Mouse (Mus musculus) mature B cell (primary cell): ENCODE data around the gene Ctsd.

ENCODE experiments used
- in situ Hi-C: fragments of 300-500 bp; cut with MboI; formaldehyde crosslinking; loops from 2 replicates; pipeline ENCODE4 v1.14.3; 2019

Gene Ctsd

DNA sequence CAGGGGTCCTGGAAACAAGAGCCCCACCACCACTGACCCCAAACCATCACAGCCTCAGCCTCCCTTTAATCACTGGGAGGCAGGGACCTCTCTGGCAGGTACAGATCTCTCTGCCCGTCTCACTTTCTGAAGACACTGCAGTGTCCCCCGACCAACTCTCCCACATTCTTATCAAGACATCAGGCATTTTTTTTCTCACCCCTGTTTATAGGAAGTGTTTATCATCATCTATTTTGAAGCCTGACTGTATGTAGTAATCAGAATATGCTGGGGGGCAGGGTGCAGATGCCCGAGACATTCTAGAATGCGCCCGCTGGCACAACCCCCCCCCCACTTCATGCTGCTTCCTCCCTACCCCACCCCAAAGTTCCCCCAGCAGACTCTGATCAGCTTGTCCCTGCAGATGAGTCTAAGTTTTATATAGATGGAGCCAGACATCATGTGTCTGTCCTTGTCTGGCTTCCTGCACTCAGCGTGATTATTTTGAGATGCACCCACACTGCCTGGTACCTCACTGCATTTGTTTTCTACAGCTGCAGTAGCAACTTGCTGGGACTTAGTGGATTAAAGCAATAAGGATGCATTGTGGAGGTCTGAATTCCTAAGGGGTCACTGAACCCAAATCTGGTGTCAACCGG lies 12.4 kb upstream of the Ctsd start:
- in situ Hi-C loops: no loop called here

DNA sequence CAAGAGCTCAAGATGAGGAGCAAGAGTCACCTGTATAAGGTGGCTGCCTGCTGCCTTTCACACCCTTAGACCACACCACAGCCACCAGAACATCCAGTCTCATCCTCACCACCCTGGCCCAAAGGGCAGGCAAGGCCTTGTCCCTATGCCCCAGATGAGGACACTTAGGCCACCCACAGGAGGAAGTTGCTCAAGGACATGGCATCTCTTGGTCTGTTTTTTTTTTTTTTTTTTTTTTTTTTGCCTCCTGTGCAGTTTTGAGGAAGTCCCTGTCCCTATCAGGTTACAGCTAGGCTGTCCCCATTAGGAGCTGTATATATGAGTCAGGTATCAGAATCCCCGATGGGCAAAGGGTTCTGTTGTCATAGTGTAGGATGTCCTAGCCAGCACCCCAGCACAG lies 11.4 kb upstream of the Ctsd start:
- in situ Hi-C loops: no loop called here

DNA sequence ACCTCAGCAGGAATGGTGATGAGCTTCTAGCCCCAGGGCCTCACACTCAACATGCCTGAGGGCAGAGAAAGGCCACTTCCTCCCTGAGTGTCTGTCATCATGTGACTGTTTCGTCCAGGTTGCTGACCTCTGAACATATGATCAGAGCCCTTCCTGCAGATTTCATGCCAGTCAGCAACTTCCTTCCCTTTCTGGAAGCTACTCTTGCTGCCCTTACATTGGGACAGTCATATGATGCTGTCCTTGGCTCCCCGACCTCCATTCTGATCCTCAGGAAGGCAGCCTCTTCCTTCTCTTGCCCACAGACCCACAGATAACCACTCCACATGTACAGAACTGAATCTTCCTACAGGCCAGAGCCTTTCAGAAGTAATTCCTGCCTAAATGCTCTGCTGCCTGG lies 10.2 kb upstream of the Ctsd start:
- in situ Hi-C loops: no loop called here

DNA sequence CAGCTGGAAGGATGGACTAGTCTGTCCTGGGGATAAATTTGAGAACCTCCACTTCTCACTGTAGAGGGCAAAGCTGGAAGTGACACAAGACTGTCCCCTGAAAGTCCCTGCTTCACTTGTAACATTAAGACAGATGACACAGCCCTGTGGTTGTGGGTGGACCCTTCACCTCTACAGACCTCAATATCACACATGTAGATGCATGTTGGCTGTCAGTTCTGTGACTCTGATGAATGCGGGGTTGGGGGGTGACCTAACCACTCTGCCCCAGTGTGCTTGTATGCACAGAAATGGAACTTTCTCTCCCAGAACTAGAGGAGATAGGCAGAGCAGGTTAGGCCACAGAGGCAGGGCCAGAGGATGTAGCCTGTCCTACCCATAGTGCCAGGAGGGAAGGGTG lies 8.8 kb upstream of the Ctsd start:
- in situ Hi-C loops: no loop called here

DNA sequence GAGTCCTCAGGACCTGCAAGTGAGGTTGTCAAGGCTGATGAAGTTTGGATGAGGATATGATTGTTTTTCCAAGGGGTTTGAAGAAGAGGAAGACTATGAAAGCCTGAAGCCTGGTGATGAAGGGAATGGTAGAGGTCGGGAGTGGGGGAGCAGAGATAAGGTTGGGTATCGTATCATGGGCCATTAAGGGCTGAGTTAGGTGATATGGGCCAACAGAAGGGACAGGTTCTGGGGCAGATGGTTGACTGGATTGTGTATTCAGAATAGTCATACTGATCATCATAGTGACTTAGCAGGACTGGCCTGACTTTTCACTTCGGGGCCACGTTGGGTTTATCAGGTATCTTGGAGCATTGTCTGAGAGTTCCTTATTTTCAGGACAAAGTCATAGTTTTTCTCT lies 7.6 kb upstream of the Ctsd start:
- in situ Hi-C loops: no loop called here

DNA sequence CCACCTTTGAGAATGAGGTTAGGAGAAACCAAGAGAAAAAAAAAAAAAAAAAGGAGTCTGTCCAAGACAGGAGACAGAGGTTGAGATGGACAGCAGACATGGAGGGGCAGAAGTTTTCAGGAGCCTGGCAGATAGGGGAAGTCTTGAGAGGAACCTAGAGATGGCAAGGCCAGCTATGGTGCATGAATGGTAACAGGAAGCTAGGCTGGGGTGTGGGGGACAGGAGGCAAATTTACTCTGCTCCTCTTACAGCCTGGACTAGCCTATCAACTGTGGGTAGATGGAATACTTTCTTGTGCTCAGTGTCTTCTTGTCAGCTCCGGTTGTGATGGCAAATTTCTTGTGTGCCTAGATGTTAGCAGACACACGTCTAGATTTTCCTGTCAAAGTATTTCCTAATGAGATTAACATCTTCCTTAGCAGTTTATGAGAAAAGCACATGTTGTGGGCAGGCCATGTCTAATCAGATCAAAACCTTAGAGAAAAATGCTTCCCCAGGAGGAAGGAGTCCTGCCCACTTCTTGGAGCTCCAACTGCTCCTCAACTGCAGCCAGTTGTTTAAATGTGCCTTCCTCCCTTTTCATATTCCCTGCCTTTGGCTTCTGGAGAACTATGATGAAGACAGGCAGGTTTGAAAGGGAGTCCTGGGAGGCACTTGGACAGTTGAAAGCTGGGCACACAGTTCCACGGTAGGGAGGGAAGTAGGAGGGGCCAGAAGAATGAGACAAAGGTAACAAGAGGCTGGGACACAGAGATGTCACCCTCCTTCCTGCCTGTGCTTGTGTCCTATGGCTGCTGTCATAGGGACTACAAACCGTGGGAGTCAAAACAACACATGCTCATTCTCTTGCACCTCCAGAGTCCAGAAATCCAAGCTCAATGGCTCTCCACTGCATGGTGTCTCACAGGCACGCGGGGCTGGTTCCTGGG lies 6.7 kb upstream of the Ctsd start:
- in situ Hi-C loops: no loop called here

DNA sequence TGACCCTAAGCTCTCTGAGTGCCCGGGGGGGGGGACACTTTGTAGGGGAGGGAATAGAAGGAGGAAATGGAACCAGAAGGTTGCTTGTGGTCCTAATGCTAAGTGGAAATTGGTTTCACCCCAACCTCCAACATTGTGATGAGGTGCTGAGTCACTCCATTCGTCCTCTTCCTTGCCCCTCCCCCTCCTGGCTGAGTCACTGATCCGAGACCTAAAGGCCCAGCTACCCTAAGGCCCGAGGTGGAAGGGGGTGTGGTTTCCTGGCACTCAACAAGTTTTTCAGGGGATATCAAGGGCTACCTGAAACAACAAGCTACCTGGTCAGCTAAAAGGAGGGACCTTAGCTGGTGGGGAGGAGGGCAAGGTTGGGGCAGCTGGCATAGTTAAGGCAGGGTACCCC lies 5.4 kb upstream of the Ctsd start:
- in situ Hi-C loops: no loop called here

DNA sequence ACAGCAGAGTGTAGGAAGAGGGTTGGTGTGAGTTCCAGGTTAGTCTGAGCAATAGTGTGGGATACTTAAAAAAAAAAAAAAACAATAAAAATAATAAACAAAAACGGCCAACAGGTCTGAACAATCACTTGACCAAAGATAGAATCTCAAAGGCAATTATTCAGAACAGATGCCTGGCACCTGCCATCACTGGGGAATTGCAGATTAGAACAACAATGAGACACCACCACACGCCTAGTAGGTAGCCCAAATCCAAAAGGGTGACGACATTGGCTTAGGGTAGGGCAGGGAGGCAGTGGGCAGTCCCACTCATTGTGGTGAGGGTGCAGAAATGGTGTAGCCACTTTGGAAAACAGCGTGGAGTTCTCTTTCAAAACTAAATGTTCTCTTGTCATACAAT lies 3.8 kb upstream of the Ctsd start:
- in situ Hi-C loops: no loop called here

DNA sequence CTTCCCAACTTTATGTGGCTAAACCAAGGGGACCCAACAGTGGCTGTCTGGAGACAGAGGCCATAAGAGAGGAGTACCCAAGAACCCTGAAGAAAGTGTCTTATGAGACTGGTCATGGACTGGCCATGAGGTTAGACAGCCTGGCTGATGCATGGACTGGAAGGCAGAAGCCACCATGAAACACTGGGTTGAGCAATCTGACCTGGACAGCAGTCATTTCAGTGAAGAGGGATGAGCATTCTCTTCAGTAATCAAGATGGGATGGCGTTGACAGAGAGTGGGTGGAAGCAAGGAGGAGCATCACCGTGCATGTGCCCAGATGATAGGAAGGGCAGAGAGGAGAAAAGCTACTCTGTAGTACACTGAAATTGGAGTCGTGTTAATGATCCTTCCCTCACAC lies 3.3 kb upstream of the Ctsd start:
- in situ Hi-C loops: no loop called here

DNA sequence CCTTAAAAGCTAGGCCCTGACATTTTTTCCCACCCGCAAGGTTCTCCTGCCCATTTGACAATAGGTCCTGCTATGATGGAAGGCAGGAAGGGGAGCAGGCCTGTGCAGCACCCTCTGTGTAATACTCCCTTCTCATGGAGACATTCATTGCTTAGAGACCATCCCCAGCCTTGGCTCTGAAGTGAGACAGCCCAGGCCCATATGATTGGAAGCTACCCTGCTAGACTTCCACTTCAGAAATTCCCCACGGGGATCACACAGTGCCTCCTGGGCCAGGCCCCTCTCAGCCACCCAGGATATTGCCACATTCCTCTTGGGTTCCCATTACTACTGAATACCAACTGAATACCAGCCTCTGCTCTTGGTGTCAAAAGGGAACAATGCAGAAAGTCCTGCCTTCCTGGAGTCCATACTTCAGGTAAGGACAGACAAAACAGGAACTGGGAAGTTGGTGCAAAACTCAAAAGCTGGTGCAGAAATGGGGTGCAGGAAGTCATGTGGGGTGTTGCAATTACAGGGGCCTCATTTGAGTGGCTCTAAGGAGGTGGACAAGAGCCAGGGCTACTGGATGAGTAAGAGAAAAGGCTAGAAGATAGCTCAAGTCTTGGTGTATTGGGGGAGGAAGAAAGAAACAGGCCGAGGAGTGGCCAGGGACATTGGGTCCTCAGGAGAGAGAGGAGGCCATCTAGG lies 2.3 kb upstream of the Ctsd start:
- in situ Hi-C loops: no loop called here

DNA sequence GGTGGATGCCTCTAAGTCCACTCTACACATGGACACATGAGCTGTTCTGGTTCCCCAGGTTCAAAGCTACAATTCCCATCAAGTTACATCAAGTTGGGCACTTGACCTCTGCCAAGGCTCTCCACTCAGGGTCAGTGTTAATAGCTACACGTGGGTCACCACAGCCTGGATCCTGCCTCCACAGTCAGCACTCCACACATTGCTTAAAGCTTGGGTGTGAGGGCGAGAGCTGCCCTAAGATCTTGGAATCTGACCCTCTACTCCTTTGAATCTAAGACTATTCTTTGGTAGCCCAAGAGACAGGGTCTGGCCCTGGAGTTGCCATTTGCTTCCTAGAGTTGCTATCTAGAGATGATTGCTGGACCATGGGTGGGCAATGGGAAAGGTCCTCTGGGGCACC lies 902 bp upstream of the Ctsd start:
- in situ Hi-C loops: no loop called here

DNA sequence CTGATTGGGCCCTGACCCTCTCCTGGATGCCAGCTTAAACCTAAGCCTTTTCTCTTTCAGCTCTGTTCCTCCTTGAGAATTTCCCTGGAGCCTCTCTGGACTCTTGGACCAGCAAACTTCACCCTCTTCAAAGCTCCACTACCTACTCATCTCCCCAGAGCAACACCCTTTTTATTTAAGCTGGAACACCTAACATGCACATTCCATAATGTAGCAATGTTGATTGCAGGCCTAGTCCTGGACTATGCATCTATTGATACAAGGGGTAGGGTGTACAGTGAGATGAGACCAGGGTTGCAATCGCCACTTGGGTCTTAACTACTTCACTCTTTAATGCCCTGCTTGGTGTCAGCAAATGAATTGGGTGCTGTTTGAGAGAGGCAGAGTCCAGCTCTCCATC lies 360 bp upstream of the Ctsd start:
- in situ Hi-C loops: no loop called here

DNA sequence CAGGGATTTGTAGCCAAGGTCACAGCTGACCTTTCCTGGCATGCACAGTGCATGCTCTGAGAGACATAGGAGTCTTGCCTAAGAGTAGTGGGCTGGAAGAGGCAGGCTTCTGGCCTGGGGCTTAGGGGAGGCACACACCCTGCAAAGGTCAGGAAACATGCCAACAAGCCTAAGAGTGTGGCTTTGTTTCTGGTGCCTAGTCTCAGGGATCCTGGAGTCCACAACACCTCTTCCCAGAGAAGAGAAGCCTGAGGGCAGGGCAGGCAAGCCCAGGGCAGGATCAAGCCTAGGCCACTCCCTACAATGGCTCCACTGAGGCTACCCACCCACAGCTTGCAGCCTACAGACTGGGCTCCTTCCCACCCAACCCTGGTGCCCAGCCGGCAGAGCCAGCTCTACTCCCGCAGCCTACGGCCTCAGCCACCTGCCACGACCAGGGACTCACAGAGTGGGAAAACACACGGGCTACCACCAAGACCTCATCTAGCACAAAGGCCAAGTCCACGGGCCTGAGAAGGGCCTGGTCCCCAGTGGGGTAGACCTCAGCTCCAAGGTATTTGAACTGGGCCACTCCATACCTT lies 1.1 kb downstream of the Ctsd start:
- in situ Hi-C loops: no loop called here

DNA sequence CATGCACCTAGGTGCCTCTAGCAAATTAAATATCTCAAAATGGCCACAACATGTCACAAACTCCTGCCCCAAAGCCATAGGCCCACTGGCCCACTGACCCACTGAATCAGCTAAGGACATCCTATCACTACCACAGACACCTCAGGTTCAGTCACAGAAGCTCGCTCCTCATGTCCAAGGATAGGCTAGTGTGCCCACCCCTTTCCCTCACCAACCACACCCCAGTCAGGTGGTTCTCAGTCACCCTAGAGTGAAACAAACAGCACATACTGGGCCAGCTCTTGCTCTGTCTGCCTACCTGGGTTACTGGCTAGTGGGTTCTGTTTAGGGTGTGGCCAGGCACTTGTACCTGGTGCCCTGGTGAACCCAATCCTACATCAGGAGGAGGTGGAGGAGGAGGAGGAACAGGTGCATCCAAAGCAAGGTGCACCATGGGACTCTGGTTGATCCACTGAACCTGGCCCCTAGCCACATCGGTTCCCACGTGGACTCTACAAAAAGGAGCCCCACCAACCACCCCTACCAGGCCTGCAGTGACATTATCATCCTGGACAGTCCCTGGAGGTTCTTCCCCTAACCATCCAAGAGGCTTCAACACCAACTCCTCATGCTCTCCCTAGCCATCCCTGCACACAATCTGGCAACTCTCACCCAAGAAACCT lies 2.0 kb downstream of the Ctsd start:
- in situ Hi-C loops: no loop called here

DNA sequence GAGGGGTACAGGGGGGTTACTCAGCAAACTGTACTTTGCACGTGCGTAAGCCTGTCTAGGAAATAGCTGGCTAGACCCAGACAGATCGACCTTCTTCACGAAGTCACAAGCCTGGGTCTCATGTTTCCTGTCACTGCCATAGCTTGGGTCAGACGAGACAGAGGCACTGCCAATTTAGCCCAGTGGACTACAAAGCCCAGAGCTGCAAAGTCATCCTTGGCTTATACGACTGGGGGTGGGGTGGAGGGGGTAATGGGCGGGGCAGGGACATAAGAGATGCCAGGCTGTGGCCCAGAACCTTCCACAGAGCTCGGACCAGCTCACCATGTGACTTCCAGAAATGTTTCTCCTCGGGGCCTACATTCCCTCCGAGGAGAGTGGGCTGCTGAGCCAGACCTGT lies 3.5 kb downstream of the Ctsd start:
- in situ Hi-C loops: no loop called here

DNA sequence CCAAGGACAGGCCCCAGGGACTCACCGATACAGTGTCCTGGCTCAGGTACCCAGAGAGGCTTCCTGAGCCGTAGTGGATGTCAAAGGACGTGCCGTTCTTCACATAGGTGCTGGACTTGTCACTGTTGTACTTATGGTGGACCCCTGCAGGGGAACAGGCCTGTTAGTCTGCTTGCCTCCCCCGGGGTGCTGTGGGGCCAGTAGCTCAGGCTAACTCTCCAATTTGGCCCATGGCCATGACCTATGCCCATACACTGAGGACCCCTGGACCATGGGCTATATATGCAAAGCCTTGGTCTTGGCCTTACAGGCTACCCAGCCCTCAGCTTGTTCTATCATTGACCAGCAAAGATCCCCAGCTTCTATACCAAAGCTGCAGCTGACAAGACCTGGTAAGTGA lies 5.3 kb downstream of the Ctsd start, which contains the start of gene Gm49369:
Gene Gm49369, minus strand, starts transcription at position 101 of the 400 bp plus-strand sequence.
- in situ Hi-C loops: no loop called here

DNA sequence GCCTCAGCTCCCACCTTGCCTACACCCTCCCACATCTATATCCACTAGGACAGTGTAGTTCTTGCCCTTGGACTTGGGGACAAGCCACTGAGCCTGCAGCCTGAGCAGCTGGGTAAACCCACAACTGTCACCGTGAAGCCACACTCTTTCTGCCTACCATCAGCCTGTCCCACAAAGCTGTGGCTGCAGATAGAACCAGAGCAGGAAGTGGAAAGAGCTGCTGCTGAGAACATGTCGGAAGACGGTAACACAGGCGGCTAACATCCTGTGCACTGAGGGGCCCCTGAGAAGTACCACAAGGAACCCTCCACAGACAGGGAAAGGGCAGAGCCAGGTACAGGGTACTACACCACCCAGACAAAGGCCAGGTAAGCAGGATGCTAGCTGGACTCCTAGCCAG lies 6.7 kb downstream of the Ctsd start:
- in situ Hi-C loops: no loop called here

DNA sequence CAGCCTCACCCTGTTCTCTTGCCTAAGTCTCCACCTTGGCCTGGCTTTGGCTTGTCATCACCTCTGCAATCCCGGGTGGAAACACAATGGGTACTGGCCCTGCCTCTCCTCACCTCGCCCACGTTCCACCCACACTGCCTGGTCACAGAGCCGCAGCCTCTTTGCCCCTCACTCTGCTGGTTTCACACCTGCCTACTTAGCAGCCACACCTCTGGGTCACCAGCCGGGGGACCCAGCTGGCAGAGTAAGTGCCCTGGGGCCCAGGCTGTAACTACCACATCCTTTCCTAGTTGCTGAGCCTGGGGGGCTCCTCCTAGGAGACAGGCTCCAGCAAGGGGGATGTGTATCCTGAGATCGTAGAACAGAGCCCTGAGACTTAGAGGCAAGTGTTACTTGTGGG lies 8.7 kb downstream of the Ctsd start:
- in situ Hi-C loops: no loop called here

DNA sequence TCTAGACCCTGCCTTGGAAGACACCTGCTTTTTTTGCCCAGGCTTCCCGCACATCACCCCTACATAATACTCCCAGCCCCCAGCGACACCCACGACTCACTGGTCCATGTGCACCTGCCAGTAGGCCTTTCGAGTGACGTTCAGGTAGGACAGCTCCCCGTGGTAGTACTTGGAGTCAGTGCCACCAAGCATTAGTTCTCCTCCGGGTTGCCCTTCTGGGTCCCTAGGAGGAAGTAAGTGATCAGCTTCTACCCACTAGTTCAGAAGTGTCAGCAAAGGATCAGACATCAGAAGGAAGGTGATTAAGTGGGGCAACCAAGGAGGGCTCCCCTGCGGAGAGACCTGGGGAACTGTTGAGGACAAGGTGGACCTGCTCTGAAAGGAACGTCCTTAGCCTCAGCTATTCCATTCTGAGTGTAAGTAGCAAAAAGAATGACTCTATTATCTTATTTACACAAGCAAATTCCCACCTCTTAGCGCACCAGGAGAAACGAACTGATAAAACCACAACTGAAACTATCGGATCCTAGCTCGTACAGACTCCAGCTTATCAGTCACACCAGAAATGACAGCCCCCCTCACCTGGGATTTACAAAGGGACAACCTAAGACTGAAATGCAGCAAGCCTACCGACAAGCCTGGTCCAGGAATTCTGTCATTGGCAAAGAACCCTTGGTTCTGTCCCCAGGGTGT lies 10.5 kb downstream of the Ctsd start:
- in situ Hi-C loops: no loop called here

DNA sequence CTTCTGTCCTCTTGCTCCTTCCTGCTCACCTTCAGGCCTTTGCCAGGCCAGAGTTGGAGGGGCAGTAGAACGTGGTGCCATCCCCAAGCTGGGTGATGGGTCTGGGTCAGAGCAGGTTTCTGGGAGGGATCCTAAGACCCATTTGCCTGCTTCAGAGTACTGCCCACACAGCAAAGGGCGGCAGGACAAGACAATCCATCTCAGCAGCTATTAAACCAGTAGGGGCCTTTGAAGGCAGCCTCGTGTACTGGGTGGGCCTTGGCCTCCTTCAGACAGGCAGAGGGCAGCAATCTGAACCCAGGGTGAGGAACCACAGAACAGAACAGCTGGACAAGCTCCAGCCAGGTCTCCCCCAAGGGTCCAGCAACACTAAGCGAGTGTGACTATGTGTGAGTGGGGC lies 11.7 kb downstream of the Ctsd start:
- in situ Hi-C loops: no loop called here

DNA sequence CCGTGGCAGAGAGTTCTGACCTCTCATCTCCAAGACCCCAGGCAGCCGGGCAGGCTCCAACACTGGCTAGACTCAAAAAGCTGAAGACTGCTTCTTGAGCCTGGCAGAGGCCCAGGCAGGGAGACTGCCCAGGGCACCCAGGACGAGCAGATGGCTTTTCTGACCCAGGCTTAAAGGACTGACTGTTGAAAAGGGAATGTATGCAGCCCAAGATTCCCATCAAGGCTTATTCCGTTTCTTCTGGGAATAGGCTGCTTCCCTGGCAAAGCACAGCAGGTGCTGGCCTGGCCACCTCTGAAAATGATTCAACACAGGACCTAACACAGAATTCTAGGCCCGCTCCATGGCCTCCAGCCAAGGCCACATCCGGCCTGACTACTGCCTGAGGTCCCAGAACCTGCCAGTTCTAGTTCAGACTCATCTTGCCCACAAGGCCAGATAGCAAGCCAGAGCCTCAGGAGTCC lies 12.5 kb downstream of the Ctsd start:
- in situ Hi-C loops: no loop called here
